Mouse (Mus musculus) gastrocnemius, postnatal 4 days (tissue): Measurements from ENCODE around the gene Hprt. TPM values are rescaled to one million over a fixed set of nuclear protein-coding genes. Genes with fewer than 3 reads are reported as not detected.
A peak's percentile ranks its signal among the peaks of the same experiment; 100 is the strongest.

Experiments
- microRNA-seq: library from miRNA; unstranded; fragments of <30 nt; microRNA quantifications from one replicate; pipeline ENCODE4 v1.2.0, GENCODE M21; 2021
- total RNA-seq, 2 experiments: library from RNA; stranded (reverse); gene quantifications; 2 replicates each; pipeline ENCODE4 v1.2.3; 2021

The Hprt gene
- total RNA-seq, 2 experiments from 2014 or later, result 50.9 to 69.7 TPM

Small RNAs within 50 kb of the gene (microRNA-seq; reads per million reads assigned to microRNA genes)
- 24,490 reads per million, percentile 97 among the genes with 10 or more reads in this experiment for gene Mir322
- gene Mir351, result 8,776 reads per million, percentile 94 among the genes with 10 or more reads in this experiment
- 93.5 reads per million, percentile 50 among the genes with 10 or more reads in this experiment for gene Mir450-1
- gene Mir450-2, result 10.8 reads per million, percentile 27 among the genes with 10 or more reads in this experiment
- gene Mir450b, result 524 reads per million, percentile 68 among the genes with 10 or more reads in this experiment
- gene Mir503, result 1,728 reads per million, percentile 81 among the genes with 10 or more reads in this experiment
- gene Mir542, result 3,365 reads per million, percentile 86 among the genes with 10 or more reads in this experiment

Other genes with a start within 250 kb of the Hprt start
- under 1 TPM; 0.18 to 0.34 TPM for gene Ccdc160, start 196.9 kb upstream of the Hprt start, total RNA-seq
- gene Phf6, start 75.9 kb upstream of the Hprt start, total RNA-seq, result 10 to 100 TPM in 1 of 2 experiments, 1 to 10 TPM in 1; 8.9 to 12.7 TPM